Mouse (Mus musculus): Measurements from ENCODE around the gene Olfr316.

The Olfr316 gene

DNA sequence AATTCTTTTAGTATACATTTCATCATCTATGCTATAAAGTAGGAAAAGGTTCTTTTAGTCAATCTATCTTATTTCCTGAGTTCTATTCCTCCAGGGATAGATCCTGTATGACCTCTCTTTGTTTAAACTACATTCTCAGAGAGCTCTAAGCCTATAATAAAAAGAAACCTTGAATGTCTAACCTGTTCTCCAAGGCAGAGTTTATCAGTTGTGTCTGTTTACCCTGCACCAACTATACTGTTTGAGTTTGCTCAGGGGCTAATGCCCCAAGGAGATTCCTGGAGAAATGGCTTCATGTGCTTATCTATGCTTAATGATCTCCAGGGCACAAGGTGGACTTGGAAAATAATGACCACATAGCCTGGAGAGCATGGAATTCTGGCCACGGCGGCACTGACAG lies 51.9 kb downstream of the Olfr316 start:
- DNase-seq (ENCODE audit: low read depth, low spot score) = no peak

Data from skeletal muscle tissue, adult 2 months (tissue).